Comparison of ENCODE assay signal across 9 mouse cellular contexts in the genomic region with DNA sequence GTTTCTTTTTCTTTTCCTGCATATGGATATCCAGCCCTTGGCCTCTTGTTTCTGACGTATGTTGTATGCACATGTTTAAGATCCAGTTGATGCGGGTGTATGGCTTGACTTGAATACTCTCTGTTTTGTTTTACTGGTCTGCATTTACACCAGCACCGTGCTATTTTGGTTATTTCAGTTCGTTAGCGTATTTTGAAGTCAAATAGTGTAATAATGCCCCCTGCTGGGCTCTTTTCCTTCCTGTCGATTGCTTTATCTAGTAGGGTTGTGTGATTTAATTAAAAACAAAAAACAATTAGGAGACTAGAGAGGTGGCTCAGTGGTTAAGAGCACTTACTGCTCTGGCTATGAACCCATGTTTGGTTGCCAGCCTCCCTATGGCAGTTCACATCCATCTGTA. TPM values are rescaled to one million over a fixed set of nuclear protein-coding genes. Genes with fewer than 3 reads are reported as not detected.
DNase-seq lines count a peak whose midpoint lies in the region; ATAC-seq and TF ChIP-seq lines count a peak whose summit lies in the region.
"Had no signal": no experiment of that assay in that cellular context is flagged by ENCODE, and none has a peak within 500 bp of the region (broad histone marks: within the 10 kb centered on the region; RNA-seq: fewer than 3 reads in every experiment).

No protein-coding gene starts in this region.

- H3K9ac ChIP-seq in kidney, postnatal 0 days (ENCODE audit: low read depth, low read length), result no peak overlapping the region
- H3K9ac ChIP-seq in CH12.LX (ENCODE audit: insufficient read depth, low read depth), result no peak overlapping the region
- no peak overlapping the region for H3K9ac ChIP-seq in intestine, embryonic 15.5 days

- H3K79me2 ChIP-seq in CH12.LX (replicated peaks; ENCODE audit: control insufficient read depth, extremely low read depth, insufficient read depth, poor library complexity, severe bottlenecking), result no peaks in the 10 kb centered on the region

- no peak overlapping the region for H3K27ac ChIP-seq in kidney, postnatal 0 days
- H3K27ac ChIP-seq in CH12.LX (ENCODE audit: insufficient read depth, low read depth), result no peak overlapping the region
- H3K27ac ChIP-seq in intestine, embryonic 15.5 days, result no peak overlapping the region

- in situ Hi-C loops in CH12.LX (cut with MboI; ENCODE audit: low pct_ligation_motif_present, low pct_unique_long_range_greater_than_20kb, low sequenced_read_pairs), result no loop called here

- no peak for ATAC-seq in kidney, postnatal 0 days (replicated peaks; ENCODE audit: low FRiP score, low read depth)
- ATAC-seq in intestine, embryonic 15.5 days, result no peak

- TF ChIP-seq CTCF in kidney, postnatal 0 days (IDR thresholded peaks at IDR 0.05; ENCODE audit: low read depth), result peak; percentile 7; the same call in 1 of the 2 replicates
- peak; percentile 18 to 81; a peak in 2 of 4 replicates for TF ChIP-seq CTCF in CH12.LX (conservative IDR thresholded peaks at IDR 0.05 in 1 of 2, IDR thresholded peaks at IDR 0.05 in 1 of 2; ENCODE audit: low read depth in 2 of 2, low read length in 2 of 2)

- no peaks in the 10 kb centered on the region for H3K27me3 ChIP-seq in kidney, postnatal 0 days (ENCODE audit: insufficient read depth, low read length)
- H3K27me3 ChIP-seq in CH12.LX (replicated peaks), result no peaks in the 10 kb centered on the region
- H3K27me3 ChIP-seq in intestine, embryonic 15.5 days (replicated peaks), result no peaks in the 10 kb centered on the region

- no peaks in the 10 kb centered on the region for H3K4me1 ChIP-seq in kidney, postnatal 0 days (replicated peaks; ENCODE audit: insufficient read depth, low read length)
- H3K4me1 ChIP-seq in CH12.LX (ENCODE audit: control insufficient read depth in 1 of 2, insufficient read depth in 2 of 2), result peaks cover 4 to 36% of the 10 kb centered on the region in 2 experiments
- H3K4me1 ChIP-seq in intestine, embryonic 15.5 days (replicated peaks), result no peaks in the 10 kb centered on the region

- TF ChIP-seq POLR2A in CH12.LX (IDR thresholded peaks at IDR 0.05; ENCODE audit: low read depth, low read length), result no peak

- no peak for TF ChIP-seq EP300 in CH12.LX (IDR thresholded peaks at IDR 0.05; ENCODE audit: low read length)

- H3K4me3 ChIP-seq in kidney, postnatal 0 days (replicated peaks; ENCODE audit: low read depth, low read length), result no peak overlapping the region
- H3K4me3 ChIP-seq in CH12.LX (replicated peaks in 1 of 3; ENCODE audit: low read depth in 2 of 3, low read length in 2 of 3, poor library complexity in 1 of 3), result no peak overlapping the region
- no peak overlapping the region for H3K4me3 ChIP-seq in intestine, embryonic 15.5 days (replicated peaks)

- peak; percentile 83 for TF ChIP-seq RAD21 in CH12.LX (IDR thresholded peaks at IDR 0.05; ENCODE audit: low read depth, low read length)

- no peaks in the 10 kb centered on the region for H3K9me3 ChIP-seq in kidney, postnatal 0 days (replicated peaks; ENCODE audit: low read length)
- no peaks in the 10 kb centered on the region for H3K9me3 ChIP-seq in CH12.LX (replicated peaks; ENCODE audit: low read length)
- no peaks in the 10 kb centered on the region for H3K9me3 ChIP-seq in intestine, embryonic 15.5 days

- DNase-seq in kidney, postnatal 0 days (ENCODE audit: low spot score), result no peak
- DNase-seq in kidney, postnatal 4 days, result no peak
- DNase-seq in 3T3-L1 (ENCODE audit: low read depth, low spot score), result peak; percentile 61
- DNase-seq in CH12.LX (ENCODE audit: extremely low read depth), result peak; percentile 72
- DNase-seq in layer of hippocampus, adult 11-12 months (ENCODE audit: low spot score), result peak; percentile 72
- no peak for DNase-seq in ovary, postnatal 36 days (ENCODE audit: low spot score)
- DNase-seq: kidney, adult 8-10 months had no signal

- H3K36me3 ChIP-seq in kidney, postnatal 0 days (ENCODE audit: insufficient read depth, low read length), result no peaks in the 10 kb centered on the region
- no peaks in the 10 kb centered on the region for H3K36me3 ChIP-seq in CH12.LX (replicated peaks in 1 of 2; ENCODE audit: control insufficient read depth in 1 of 2, insufficient read depth in 1 of 2, low read length in 1 of 2)
- no peaks in the 10 kb centered on the region for H3K36me3 ChIP-seq in intestine, embryonic 15.5 days

- dilution Hi-C loops in CH12.LX (cut with MboI; ENCODE audit: extremely low pct_ligation_motif_present, extremely low pct_unique_long_range_greater_than_20kb, low sequenced_read_pairs), result no loop called here

- WGBS in kidney, postnatal 0 days, result 83% methylated on average over 6 of the region's 6 CpGs
- WGBS in intestine, embryonic 15.5 days, result 87% methylated on average over 6 of the region's 6 CpGs

- H3K4me2 ChIP-seq in kidney, postnatal 0 days (ENCODE audit: low read length), result no peak overlapping the region
- peak overlapping the region; percentile 71 for H3K4me2 ChIP-seq in CH12.LX (ENCODE audit: insufficient read depth, low read depth, poor library complexity, severe bottlenecking)
- H3K4me2 ChIP-seq in intestine, embryonic 15.5 days (replicated peaks), result no peak overlapping the region
- H3K4me2 ChIP-seq: heart, embryonic 11.5 days had no signal

TF ChIP-seq in CH12.LX, 34 proteins besides CTCF, POLR2A, EP300 and RAD21:
- TF ChIP-seq ZC3H11A (IDR thresholded peaks at IDR 0.05; ENCODE audit: low read depth, low read length), result peak; percentile 11; the same call in 1 of the 2 replicates
- TF ChIP-seq POLR2AphosphoS2 (IDR thresholded peaks at IDR 0.05; ENCODE audit: low read depth, low read length), result no peak
- no peak for TF ChIP-seq UBTF (IDR thresholded peaks at IDR 0.05; ENCODE audit: low read depth, low read length)
- TF ChIP-seq MYC (IDR thresholded peaks at IDR 0.05; ENCODE audit: low read depth, low read length), result no peak
- TF ChIP-seq IRF4 (IDR thresholded peaks at IDR 0.05; ENCODE audit: low read depth, low read length), result peak; percentile 28; the same call in 1 of the 2 replicates
- peak; percentile 62 for TF ChIP-seq SMC3 (IDR thresholded peaks at IDR 0.05; ENCODE audit: low read depth, low read length)
- no peak for TF ChIP-seq ETS1 (conservative IDR thresholded peaks at IDR 0.05; ENCODE audit: low read depth, low read length)
- no peak for TF ChIP-seq TBP (conservative IDR thresholded peaks at IDR 0.05; ENCODE audit: low read depth, low read length)
- TF ChIP-seq MEF2A (IDR thresholded peaks at IDR 0.05; ENCODE audit: borderline replicate concordance, low read depth, low read length), result peak; percentile 47; the same call in 1 of the 2 replicates
- no peak for TF ChIP-seq JUN (IDR thresholded peaks at IDR 0.05; ENCODE audit: insufficient read depth, low read depth, low read length)
- no peak for TF ChIP-seq MAZ (IDR thresholded peaks at IDR 0.05; ENCODE audit: low read depth, low read length)

RNA-seq across cellular contexts. Expression of gene Rgmb, which starts 52.9 kb away (rescaled TPM):
- polyA plus RNA-seq in kidney, postnatal 0 days (2015; fragmentation: Nextera tagmentation; extraction: Ambion mirVana), result 12.5 and 15.0 TPM in 2 replicates
- total RNA-seq in CH12.LX (2012; rRNA removed) (2.3 and 2.8 TPM in 2 replicates), CH12.LX (2014; rRNA removed) (1.7 and 2.3 TPM in 2 replicates)
- polyA plus RNA-seq in CH12.LX (2012; ENCODE audit: insufficient read length, low read depth), result 2.6 and 3.0 TPM in 2 replicates
- polyA plus RNA-seq in intestine, embryonic 15.5 days (2015; fragmentation: Nextera tagmentation; extraction: Ambion mirVana), result 30.5 and 32.5 TPM in 2 replicates

Comparison
In these comparisons a context has a peak if more than half of its experiments do, and no peak if none do; other contexts are left out.
1. DNase-seq: peak in 3T3-L1 (single experiment), CH12.LX (single experiment) and layer of hippocampus, adult 11-12 months (single experiment); none in kidney, postnatal 0 days (single experiment), kidney, postnatal 4 days (0 of 2) and ovary, postnatal 36 days (single experiment).